8 mouse cellular contexts compared by ENCODE assay signal in the genomic region with DNA sequence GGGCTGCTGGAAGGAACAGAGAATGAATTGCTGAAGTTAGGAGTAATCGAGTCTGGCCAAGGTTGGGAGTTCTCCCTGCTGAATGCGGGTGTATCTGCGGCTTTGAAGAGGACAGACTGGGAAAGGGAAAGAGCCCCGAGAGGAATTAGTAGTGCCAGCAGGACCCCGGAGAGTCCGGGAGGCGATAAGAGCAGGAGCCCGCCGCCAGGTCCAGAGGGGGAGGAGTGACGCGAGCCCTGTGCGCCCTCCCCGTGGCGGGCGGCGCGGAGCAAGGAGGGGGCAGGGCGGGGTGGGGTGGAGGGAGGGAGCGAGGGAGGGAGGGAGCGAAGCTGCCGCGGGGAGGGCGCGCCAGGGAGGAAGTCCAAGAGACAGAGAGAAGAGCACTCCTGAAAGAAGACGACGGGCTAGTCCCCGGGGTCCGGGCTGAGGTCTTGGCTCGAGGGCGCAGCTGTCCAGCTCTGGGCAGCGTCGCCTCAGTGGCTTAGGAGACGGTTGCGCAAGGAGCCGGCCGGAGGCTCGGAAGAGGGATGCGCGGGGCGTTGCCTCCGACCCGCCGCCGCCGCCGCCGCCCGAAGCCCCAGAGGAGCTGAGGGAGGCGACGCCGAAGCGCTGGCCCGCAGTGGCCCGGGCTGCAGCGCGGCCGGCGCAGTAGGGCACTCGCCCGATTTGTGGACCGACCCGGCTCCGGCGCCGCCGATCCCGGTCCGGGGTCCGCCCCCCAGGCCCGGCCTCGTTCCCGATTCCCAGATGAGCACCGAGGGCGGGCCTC. TPM values are rescaled to one million over a fixed set of nuclear protein-coding genes. Genes with fewer than 3 reads are reported as not detected.
DNase-seq lines count a peak whose midpoint lies in the region; ATAC-seq and TF ChIP-seq lines count a peak whose summit lies in the region.
"Had no signal": no experiment of that assay in that cellular context is flagged by ENCODE, and none has a peak within 500 bp of the region (broad histone marks: within the 10 kb centered on the region; RNA-seq: fewer than 3 reads in every experiment).

A gene (plus strand): TSS at position 484 of the 769 bp plus-strand sequence.

- H3K4me2 ChIP-seq in forebrain, postnatal 0 days (ENCODE audit: low read depth): peak within 1 kb of the TSS; percentile 75
- peak within 1 kb of the TSS; percentile 70 for H3K4me2 ChIP-seq in midbrain, embryonic 13.5 days (replicated peaks)

- TF ChIP-seq CTCF in C2C12 (IDR thresholded peaks at IDR 0.05; ENCODE audit: control insufficient read depth, insufficient read depth, insufficient read length): no peak
- no peak for TF ChIP-seq CTCF in forebrain, postnatal 0 days (IDR thresholded peaks at IDR 0.05; ENCODE audit: low read depth)

- no peaks in the 10 kb centered on the region for H3K9me3 ChIP-seq in ES-E14 (ENCODE audit: control insufficient read depth, insufficient read depth, low read depth, low read length)
- no peaks in the 10 kb centered on the region for H3K9me3 ChIP-seq in forebrain, postnatal 0 days (ENCODE audit: low read length)
- H3K9me3 ChIP-seq in midbrain, embryonic 13.5 days: no peaks in the 10 kb centered on the region

- DNase-seq in ES-E14 (ENCODE audit: low read depth, low spot score): no peak
- DNase-seq in forebrain, postnatal 0 days: no peak
- DNase-seq in large intestine, adult 2 months (ENCODE audit: low read depth, low spot score): no peak

- H3K27ac ChIP-seq in ES-E14 (ENCODE audit: insufficient read depth, low read depth, low read length, poor library complexity, severe bottlenecking): no peak within 1 kb of the TSS
- no peak within 1 kb of the TSS; the same call in 1 of the 2 replicates for H3K27ac ChIP-seq in forebrain, postnatal 0 days (ENCODE audit: low read depth, low read length)
- peak within 1 kb of the TSS; percentile 35 for H3K27ac ChIP-seq in midbrain, embryonic 13.5 days

- H3K27me3 ChIP-seq in C2C12 (ENCODE audit: control insufficient read depth, insufficient read depth, insufficient read length): no peaks in the 10 kb centered on the region
- H3K27me3 ChIP-seq in forebrain, postnatal 0 days (ENCODE audit: insufficient read depth, low read length): peaks cover 93% of the 10 kb centered on the region
- H3K27me3 ChIP-seq in midbrain, embryonic 13.5 days: peaks cover 100% of the 10 kb centered on the region

- WGBS in forebrain, postnatal 0 days: 2% methylated on average over 51 of the region's 74 CpGs
- 2% methylated on average over 73 of the region's 74 CpGs for WGBS in large intestine, adult 2 months
- WGBS in midbrain, embryonic 13.5 days: under 1% methylated on average over 69 of the region's 74 CpGs

- peaks cover 44% of the 10 kb centered on the region for H3K79me2 ChIP-seq in C2C12 (ENCODE audit: control insufficient read depth, insufficient read depth)

- peak within 1 kb of the TSS; percentile 75 for H3ac ChIP-seq in C2C12 (ENCODE audit: control insufficient read depth, insufficient read length, low read depth)

- peak; percentile 30 for ATAC-seq in forebrain, postnatal 0 days
- peak; percentile 14; the same call in 1 of the 2 replicates for ATAC-seq in midbrain, embryonic 13.5 days
- ATAC-seq in megakaryocyte-erythroid progenitor cell, adult 5-6 weeks (replicated peaks; ENCODE audit: low FRiP score, low TSS enrichment, poor library complexity, severe bottlenecking): no peak
- no peak for ATAC-seq in erythroid progenitor cell, adult 5-6 weeks (replicated peaks; ENCODE audit: low FRiP score, poor library complexity, severe bottlenecking)

- in situ Hi-C loops in ES-E14 (cut with MboI; ENCODE audit: low sequenced_read_pairs in 2 of 2, unreplicated experiment in 2 of 2): loop anchor here (5.0 to 10.0 kb wide), 3 partner anchors 61 to 182 kb away; a partner anchor contains a TSS

- H3K9ac ChIP-seq in ES-E14 (ENCODE audit: insufficient read depth, low read depth, low read length, poor library complexity, severe bottlenecking): no peak within 1 kb of the TSS
- H3K9ac ChIP-seq in forebrain, postnatal 0 days: peak within 1 kb of the TSS; percentile 46
- H3K9ac ChIP-seq in midbrain, embryonic 13.5 days (replicated peaks): peak within 1 kb of the TSS; percentile 54

- peaks cover 24% of the 10 kb centered on the region for H3K79me3 ChIP-seq in C2C12 (ENCODE audit: low read depth)

- H3K4me3 ChIP-seq in C2C12 (ENCODE audit: insufficient read depth, poor library complexity, severe bottlenecking): peak within 1 kb of the TSS; percentile 63
- peak within 1 kb of the TSS; percentile 51 to 64 for H3K4me3 ChIP-seq in ES-E14 (ENCODE audit: insufficient read depth in 1 of 2, low read depth in 1 of 2, low read length in 2 of 2, poor library complexity in 1 of 2, severe bottlenecking in 1 of 2)
- H3K4me3 ChIP-seq in forebrain, postnatal 0 days (ENCODE audit: low read depth, low read length): peak within 1 kb of the TSS; percentile 42
- H3K4me3 ChIP-seq in midbrain, embryonic 13.5 days (replicated peaks): peak within 1 kb of the TSS; percentile 45
- H3K4me3 ChIP-seq: erythroblast, embryonic 14.5 days had no signal

- H3K4me1 ChIP-seq in ES-E14 (ENCODE audit: control insufficient read depth in 2 of 2, insufficient read depth in 2 of 2, low read length in 2 of 2, poor library complexity in 1 of 2): peaks cover 0 to 7% of the 10 kb centered on the region in 2 experiments; a peak in 1 of 4 replicates
- H3K4me1 ChIP-seq in forebrain, postnatal 0 days (ENCODE audit: insufficient read depth): 0 out of 2 replicates have a peak, but pooled peaks cover 7% of the 10 kb centered on the region
- H3K4me1 ChIP-seq in midbrain, embryonic 13.5 days (replicated peaks): peaks cover 36% of the 10 kb centered on the region

- H3K36me3 ChIP-seq in C2C12 (ENCODE audit: control insufficient read depth, insufficient read depth) (peaks cover 14% of the 10 kb centered on the region), ES-E14 (ENCODE audit: control insufficient read depth, insufficient read depth, low read length, poor library complexity, severe bottlenecking) (no peaks in the 10 kb centered on the region)
- no peaks in the 10 kb centered on the region for H3K36me3 ChIP-seq in forebrain, postnatal 0 days (ENCODE audit: insufficient read depth)
- H3K36me3 ChIP-seq in midbrain, embryonic 13.5 days: no peaks in the 10 kb centered on the region

TF ChIP-seq in C2C12, 6 proteins besides CTCF, POLR2A, EP300 and RAD21:
- peak; percentile 90 for TF ChIP-seq CEBPB (IDR thresholded peaks at IDR 0.05; ENCODE audit: low read depth)
- peak; percentile 46 for TF ChIP-seq MYOD1 (IDR thresholded peaks at IDR 0.05; ENCODE audit: control insufficient read depth, insufficient read length, low read depth)
- TF ChIP-seq MYOG (IDR thresholded peaks at IDR 0.05; ENCODE audit: control insufficient read depth, extremely low read depth, insufficient read length): no peak

TF ChIP-seq in ES-E14, 5 proteins besides CTCF, POLR2A, EP300 and RAD21:
- TF ChIP-seq ZNF384 (IDR thresholded peaks at IDR 0.05; ENCODE audit: low read depth, low read length) (no peak), MAFK (IDR thresholded peaks at IDR 0.05; ENCODE audit: insufficient read depth, low read depth, low read length) (no peak), HCFC1 (IDR thresholded peaks at IDR 0.05; ENCODE audit: borderline replicate concordance, insufficient read depth, low read length) (no peak), ZC3H11A (IDR thresholded peaks at IDR 0.05; ENCODE audit: borderline replicate concordance, low read depth, low read length) (no peak), CHD2 (IDR thresholded peaks at IDR 0.05; ENCODE audit: low read depth, low read length) (no peak)

RNA-seq across cellular contexts. Expression of the gene that starts here (rescaled TPM):
- 11.3 TPM for polyA plus RNA-seq in C2C12 (2012; fragmentation: generic; extraction: Trizol)
- 0.16 and 0.80 TPM in 2 replicates for total RNA-seq in ES-E14 (2012; rRNA removed)
- total RNA-seq in forebrain, postnatal 0 days (2014; rRNA removed): 4.6 and 7.8 TPM in 2 replicates
- polyA plus RNA-seq in forebrain, postnatal 0 days (2015; fragmentation: Nextera tagmentation; extraction: Ambion mirVana): 4.1 and 5.7 TPM in 2 replicates
- polyA plus RNA-seq in large intestine, adult 2 months (2012; rRNA removed): 12.1 and 15.9 TPM in 2 replicates
- polyA plus RNA-seq in midbrain, embryonic 13.5 days (2015; fragmentation: Nextera tagmentation; extraction: Ambion mirVana): 4.3 and 5.0 TPM in 2 replicates
- not detected in 2 replicates for total RNA-seq in megakaryocyte-erythroid progenitor cell, adult 5-6 weeks (2014; fragmentation: Nextera tagmentation)
- total RNA-seq in megakaryocyte-erythroid progenitor cell, adult 5-6 weeks (2017): not detected in 2 replicates
- not detected in 2 replicates for total RNA-seq in erythroid progenitor cell, adult 5-6 weeks (2015; ENCODE audit: low replicate concordance)
- not detected in 2 replicates for total RNA-seq in erythroid progenitor cell, adult 5-6 weeks (2017; ENCODE audit: low replicate concordance)
- polyA plus RNA-seq: erythroblast, embryonic 14.5 days had no signal

Comparison
In these comparisons a context has a peak if more than half of its experiments do, and no peak if none do; other contexts are left out.
1. ATAC-seq: peak in forebrain, postnatal 0 days (single experiment) and midbrain, embryonic 13.5 days (single experiment); none in megakaryocyte-erythroid progenitor cell, adult 5-6 weeks (single experiment) and erythroid progenitor cell, adult 5-6 weeks (single experiment).
2. Peak in every context shown above with its lines, with median percentiles within 50 percentile points of each other: H3K4me3 ChIP-seq.